Mouse (Mus musculus): ENCODE results near the gene Stox2.

The Stox2 gene

DNA sequence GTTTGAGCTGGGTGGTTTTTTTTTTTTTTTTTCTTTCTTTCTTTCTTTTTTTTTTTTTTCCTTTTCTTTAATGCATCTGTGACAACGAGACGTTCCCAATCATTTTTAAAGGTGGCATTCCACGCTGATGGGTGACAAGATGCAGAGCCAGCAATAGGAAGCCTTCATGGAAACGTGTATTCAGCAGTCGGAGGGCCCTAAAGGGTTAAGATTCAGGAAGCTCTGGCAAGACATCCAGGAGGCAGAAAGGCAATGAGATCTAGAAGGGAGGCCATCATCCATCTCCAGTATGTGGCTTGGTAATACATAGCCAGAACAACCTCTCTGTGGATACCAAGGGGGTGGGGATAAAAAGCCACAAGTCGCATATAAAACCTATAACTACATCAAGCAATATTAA, 156.5 kb downstream of the Stox2 start:
- DNase-seq (ENCODE audit: low spot score): no peak

DNA sequence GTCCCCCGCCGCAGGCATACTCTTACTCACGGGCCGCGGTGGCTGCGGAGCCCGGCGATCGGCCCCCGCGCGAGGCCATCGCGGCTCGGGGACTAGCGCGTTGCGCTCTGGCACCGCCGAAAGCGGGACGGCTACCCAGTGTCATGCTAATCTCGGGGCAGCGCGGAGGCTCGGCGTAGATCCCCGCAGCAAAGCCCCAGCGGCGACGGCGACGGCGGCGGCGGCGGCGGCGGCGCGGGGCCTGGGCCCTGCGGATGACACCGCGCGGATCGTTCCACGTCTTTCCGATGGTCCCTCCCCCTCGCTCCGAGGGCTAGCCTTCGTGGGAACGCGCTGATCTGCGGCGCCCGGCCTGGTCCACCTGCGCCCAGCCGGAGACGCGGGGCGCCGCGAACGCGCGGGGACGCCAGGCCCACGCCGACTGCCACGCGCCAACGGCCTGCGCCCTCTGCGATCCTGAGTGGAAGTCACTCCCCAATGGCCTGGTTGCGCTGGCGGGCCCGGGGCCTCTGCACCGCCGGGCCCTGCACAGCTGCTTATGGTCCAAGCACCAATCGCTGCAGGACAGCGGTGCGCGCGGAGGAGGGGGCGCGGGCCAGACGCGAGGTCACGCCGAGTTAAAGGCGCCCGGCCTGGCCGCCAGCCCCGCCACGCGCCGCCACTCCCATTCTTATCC, 157.2 kb downstream of the Stox2 start:
- DNase-seq (ENCODE audit: low spot score): no peak

DNA sequence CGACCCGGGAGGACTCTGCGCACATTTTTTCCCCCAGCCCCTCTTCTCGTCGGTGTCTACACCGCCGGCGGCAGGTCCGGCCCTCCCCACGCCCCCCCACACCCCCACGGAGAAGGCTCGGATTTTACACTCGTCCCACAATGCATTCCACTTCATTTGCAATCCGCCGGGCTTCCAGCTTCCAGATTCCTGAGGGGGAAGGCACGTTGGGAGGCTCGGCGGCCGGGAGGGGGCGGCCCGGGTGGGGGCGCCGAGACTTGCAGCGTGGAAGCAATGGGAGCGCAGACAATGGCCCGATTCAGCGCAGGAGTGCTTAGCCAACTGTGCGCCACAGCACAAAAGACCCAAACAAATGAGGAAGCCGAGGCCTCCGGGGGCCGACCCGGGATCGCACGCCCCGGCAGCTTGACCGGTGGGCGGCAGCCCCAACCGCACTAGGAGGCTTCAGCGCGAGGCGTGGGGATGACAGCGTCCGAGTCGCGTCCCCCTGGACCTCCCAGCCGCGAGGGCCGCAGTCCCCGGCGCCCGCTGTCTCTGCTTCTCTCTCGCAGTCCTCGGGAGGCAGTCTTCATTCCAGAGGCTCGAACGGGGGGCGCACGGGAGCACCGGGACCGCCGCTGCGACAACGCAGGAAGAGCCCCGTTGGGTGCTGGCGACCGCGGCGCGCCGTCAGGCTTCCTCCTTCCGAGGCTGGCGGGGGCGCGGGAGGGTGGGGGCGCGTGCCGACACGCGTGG, 157.9 kb downstream of the Stox2 start:
- no peak for DNase-seq (ENCODE audit: low spot score)

DNA sequence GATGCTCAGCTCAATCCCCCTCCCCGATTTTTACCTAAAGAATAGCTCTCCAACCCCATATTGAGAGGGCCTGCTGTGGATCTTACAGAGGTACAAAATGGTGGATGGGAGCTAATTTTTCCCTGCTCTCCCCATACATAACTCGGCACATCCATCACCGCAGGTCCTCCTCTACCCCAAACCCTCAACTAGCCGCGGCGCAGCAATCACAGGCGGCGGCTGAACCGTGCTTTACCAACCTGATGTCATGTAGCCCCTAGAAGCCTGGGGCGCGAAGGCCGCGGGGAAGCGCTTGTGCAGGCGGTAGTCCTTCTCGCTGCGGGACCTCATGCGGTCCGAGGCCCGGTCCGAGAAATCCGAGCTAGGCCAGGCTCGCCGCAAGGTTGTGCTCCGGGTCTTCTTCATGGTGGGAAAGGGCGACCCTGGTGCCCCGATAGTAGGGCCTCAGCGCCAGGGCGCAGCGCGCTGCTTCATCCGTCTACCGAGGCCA, 158.5 kb downstream of the Stox2 start:
- no peak for DNase-seq (ENCODE audit: low spot score)

DNA sequence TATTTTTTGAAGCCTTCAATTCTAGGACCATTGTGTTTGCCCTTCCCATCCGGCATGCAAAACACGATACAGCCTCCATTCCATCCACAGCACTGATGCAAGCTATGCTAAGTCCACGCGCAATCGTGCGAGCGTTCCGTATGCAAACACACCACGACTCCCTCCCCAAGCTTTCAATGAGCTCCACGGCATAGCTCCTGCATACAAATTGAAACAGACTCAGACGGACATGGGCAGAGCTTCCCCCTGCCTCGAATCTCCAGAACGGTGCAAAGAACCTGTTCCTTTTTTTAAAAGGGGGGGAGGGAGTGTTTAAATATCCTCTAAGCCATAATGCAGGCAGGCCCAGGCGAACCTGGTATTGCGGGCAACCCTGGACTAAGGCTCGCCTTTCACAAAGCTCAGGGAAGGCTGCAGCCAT, 159.0 kb downstream of the Stox2 start:
- DNase-seq (ENCODE audit: low spot score): no peak

GRCm38 (mm10) chr8:47286081-47286700, 160.0 kb downstream of the Stox2 start:
- no peak for DNase-seq (ENCODE audit: low spot score)

- no peak for DNase-seq (ENCODE audit: low spot score)
Measured at GRCm38 (mm10) chr8:47285435-47285834, 160.7 kb downstream of the Stox2 start.

DNA sequence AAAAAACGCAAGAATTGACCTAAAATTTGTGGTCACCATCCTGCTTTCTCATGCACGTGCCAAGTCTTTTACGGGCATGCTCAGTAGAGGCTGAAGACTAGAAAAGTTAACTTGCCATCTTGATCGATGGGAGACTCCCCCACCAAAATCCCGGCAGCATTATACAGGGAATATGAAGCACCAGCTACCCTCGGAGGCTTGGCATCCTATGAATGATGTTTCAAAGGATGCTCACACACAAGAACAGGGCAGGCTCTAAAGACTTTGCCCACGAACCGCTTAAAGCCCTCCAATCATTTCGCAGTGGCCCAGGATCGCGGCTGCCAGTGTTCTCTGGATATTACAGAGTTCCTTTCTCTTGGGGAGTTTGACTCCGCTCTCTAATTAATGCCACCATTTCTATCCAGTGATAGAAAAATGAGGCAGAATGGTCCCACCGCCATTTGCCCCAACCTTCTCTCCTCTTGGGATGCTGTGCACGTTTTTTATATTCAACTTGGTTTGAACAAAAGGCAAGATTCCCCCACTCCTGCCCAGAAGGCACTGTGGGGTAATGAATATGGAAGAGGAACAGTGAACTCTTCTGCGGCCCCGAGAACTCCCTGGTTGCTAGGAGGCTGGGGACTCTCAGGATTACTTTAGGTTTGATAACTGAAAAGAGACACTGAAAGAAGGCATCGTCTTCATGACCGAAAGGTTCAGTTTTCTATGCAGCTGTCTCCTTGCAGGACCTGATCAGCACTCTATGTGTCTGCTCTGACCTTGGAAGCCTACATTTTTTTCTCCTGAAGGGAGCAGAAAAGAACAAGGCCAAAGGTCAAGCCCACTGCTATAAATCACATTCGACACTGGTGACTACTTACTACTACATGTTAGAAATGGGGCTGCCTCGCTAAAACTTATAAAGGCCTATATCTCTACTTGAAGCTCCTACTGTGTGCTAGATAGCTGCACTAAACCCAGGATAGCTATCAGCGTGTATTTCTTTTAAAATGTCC, 161.5 kb downstream of the Stox2 start:
- DNase-seq (ENCODE audit: low spot score): no peak

GRCm38 (mm10) chr8:47279898-47280297, 166.3 kb downstream of the Stox2 start:
- no peak for DNase-seq (ENCODE audit: low spot score)

DNA sequence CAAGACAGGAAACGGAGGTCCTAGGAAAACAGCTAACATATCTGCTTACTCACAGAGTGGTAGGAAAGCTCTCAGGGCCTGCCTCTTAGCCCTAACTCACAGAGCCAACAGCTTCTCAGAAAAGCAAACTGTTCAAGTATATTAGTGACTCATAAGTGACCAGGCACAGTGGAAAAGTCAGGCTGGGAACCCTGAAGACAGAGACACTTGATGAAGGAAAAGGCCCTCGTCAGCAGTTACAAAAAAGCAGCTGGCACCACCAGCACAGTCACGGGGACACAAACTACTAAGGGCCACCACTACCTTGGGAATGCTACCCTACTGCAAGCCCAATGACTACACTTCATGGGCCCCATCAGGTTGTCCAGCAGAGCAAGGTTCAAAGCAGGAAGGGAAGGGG, 168.0 kb downstream of the Stox2 start:
- no peak for DNase-seq (ENCODE audit: low spot score)

GRCm38 (mm10) chr8:47268931-47269330, 177.2 kb downstream of the Stox2 start:
- DNase-seq (ENCODE audit: low spot score): no peak

DNA sequence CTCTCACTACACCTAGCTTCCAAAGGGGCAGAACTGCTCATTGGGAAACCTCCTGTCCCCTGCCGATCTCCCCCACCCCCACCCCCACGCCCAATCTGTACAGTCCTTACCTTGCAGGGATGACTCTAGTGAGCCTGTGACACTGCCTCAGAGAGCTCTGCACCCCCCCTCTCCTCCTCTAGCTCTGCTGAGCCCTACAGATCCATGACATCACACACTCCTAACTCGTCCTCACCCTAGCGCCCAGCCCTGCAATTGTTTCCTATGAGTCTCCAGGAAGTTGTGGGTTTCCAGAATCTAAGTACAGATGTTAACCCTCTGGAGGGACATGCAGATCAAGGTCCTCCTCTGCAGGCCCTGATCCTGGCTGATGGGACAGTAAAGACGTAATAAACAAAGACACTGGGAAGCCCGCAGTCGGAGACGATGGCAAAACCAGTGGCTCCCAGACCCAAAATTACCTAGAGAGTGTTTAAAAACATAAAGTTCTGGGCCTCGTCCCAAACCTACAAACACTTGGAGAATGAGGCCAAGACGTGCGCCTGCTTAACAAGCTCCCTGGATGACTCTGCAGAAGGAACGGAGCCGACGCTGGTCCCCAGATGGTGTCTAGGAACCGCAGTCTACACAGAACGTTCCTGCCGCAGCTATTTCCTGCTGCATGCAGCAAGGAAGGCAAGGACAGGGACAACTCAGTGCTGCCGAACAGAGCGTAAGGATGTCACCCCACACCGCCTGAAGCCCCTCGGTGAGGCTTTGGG, 177.9 kb downstream of the Stox2 start:
- DNase-seq (ENCODE audit: low spot score): no peak

GRCm38 (mm10) chr8:47263070-47263843, 182.9 kb downstream of the Stox2 start:
- DNase-seq (ENCODE audit: low spot score): no peak

GRCm38 (mm10) chr8:47260751-47261474, 185.2 kb downstream of the Stox2 start:
- no peak for DNase-seq (ENCODE audit: low spot score)

- no peak for DNase-seq (ENCODE audit: low spot score)
Measured at GRCm38 (mm10) chr8:47250832-47251231, 195.3 kb downstream of the Stox2 start.

- no peak for DNase-seq (ENCODE audit: low spot score)
Measured at GRCm38 (mm10) chr8:47245116-47245515, 201.0 kb downstream of the Stox2 start.

GRCm38 (mm10) chr8:47244202-47244601, 202.0 kb downstream of the Stox2 start:
- no peak for DNase-seq (ENCODE audit: low spot score)

GRCm38 (mm10) chr8:47243631-47244030, 202.5 kb downstream of the Stox2 start:
- DNase-seq (ENCODE audit: low spot score): no peak

GRCm38 (mm10) chr8:47243016-47243630, 203.0 kb downstream of the Stox2 start:
- no peak for DNase-seq (ENCODE audit: low spot score)

Data from spleen, adult 12 weeks (tissue).